Mouse (Mus musculus) liver, embryonic 16.5 days (tissue): ENCODE results near the gene Hist1h2ad. TPM values are rescaled to one million over a fixed set of nuclear protein-coding genes. Genes with fewer than 3 reads are reported as not detected.
"Not testable (repeated sequence)": the region's sequence is repeated elsewhere in the genome, so short reads cannot be mapped to it uniquely, and the experiment has no call there.

Source experiments
- ATAC-seq: fragments of 200-750 bp; cut with Nextera tagmentation; 2 replicates; pipeline ENCODE4 v1.8.0; 2017; ENCODE audit warnings: low read depth, mild to moderate bottlenecking, moderate number of reproducible peaks, moderate library complexity
- H3K27ac ChIP-seq: fragments of 300-500 bp; sonication (generic); 2 replicates; pipeline ENCODE4 v1.5.1; 2014; ENCODE audit warnings: mild to moderate bottlenecking, low read length
- H3K27me3 ChIP-seq: fragments of 300-500 bp; sonication (generic); 2 replicates; pipeline ENCODE4 v1.6.1; 2014; ENCODE audit warnings: low read depth, low read length, mixed read lengths; ENCODE audit not compliant: control insufficient read depth, insufficient read depth
- H3K36me3 ChIP-seq: fragments of 300-500 bp; sonication (generic); 2 replicates; pipeline ENCODE4 v1.6.1; 2014; ENCODE audit warnings: mild to moderate bottlenecking; ENCODE audit not compliant: control insufficient read depth, insufficient read depth
- H3K4me1 ChIP-seq: fragments of 300-500 bp; sonication (generic); 2 replicates; pipeline ENCODE4 v1.6.1; 2014; ENCODE audit warnings: low read depth, low read length, mixed read lengths; ENCODE audit not compliant: control insufficient read depth
- H3K4me2 ChIP-seq: fragments of 300-500 bp; sonication (generic); 2 replicates; pipeline ENCODE4 v1.6.1; 2014; ENCODE audit warnings: low read depth, low read length, mixed read lengths
- H3K4me3 ChIP-seq: fragments of 300-500 bp; sonication (generic); 2 replicates; pipeline ENCODE4 v1.5.1; 2014; ENCODE audit warnings: low read depth, mild to moderate bottlenecking, low read length
- H3K9ac ChIP-seq: fragments of 300-500 bp; sonication (generic); 2 replicates; pipeline ENCODE4 v1.6.1; 2014; ENCODE audit warnings: low read depth, low read length
- H3K9me3 ChIP-seq: fragments of 300-500 bp; sonication (generic); replicated peaks from 2 replicates; pipeline ENCODE4 v1.6.1; 2016; ENCODE audit warnings: low read length; ENCODE audit not compliant: control insufficient read depth
- WGBS: fragments of 180-500 bp; shearing (Covaris S2); extraction: QIAGEN DNeasy Blood & Tissue Kit; methylation state at CpG from one replicate; pipeline ENCODE4 v1.1.7; 2014; ENCODE audit not compliant: insufficient replicate concordance; 5-methylcytosine and 5-hydroxymethylcytosine counted together
- polyA plus RNA-seq: library from polyadenylated mRNA; unstranded; fragments of >200 nt; fragmentation: Nextera tagmentation; extraction: Ambion mirVana; gene quantifications from 2 replicates; pipeline ENCODE4 v1.2.1, GENCODE M21; 2015

Gene Hist1h2ad
- polyA plus RNA-seq, 1 experiment from 2014 or later = 3.8 TPM

- H3K4me2 ChIP-seq, H3K9me3 ChIP-seq, H3K4me3 ChIP-seq, H3K27me3 ChIP-seq, H3K36me3 ChIP-seq, H3K27ac ChIP-seq, H3K9ac ChIP-seq, ATAC-seq: not testable (repeated sequence)
- H3K4me1 ChIP-seq = peaks cover 20% of the 10 kb centered on the region
- 80% methylated on average over 1 of the region's 1 CpGs for WGBS
These were observed 34.4 kb upstream of the Hist1h2ad start for GRCm38 (mm10) chr13:23539821-23540220.

DNA sequence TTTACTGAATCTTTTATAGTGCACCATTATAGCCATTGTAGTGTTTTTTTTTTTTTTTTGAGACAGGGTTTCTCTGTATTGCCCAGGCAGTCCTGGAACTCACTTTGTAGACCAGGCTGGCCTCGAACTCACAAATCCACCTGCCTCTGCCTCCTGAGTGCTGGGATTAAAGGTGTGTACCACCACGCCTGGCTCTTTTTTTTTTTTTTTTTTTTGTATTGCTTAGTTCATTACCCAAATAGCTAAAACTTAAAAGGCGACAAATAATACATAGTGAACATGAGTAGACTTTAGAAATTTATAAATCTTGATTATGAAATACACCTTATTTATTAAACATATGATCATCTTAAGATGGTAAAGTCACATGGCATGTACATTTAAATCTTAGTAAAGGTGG is 32.7 kb upstream of the Hist1h2ad start:
- H3K9me3 ChIP-seq = no peaks in the 10 kb centered on the region
- H3K36me3 ChIP-seq = no peaks in the 10 kb centered on the region
- H3K4me3 ChIP-seq = peak overlapping the region; percentile 33
- no peaks in the 10 kb centered on the region for H3K27me3 ChIP-seq
- peak overlapping the region; percentile 41; the same call in 1 of the 2 replicates for H3K9ac ChIP-seq
- no peak overlapping the region for H3K27ac ChIP-seq
- ATAC-seq = no peak
- H3K4me1 ChIP-seq = peaks cover 19% of the 10 kb centered on the region
- peak overlapping the region; percentile 53 for H3K4me2 ChIP-seq
- WGBS = 59% methylated on average over 3 of the region's 3 CpGs

- not testable (repeated sequence) for H3K36me3 ChIP-seq, H3K27me3 ChIP-seq, H3K9me3 ChIP-seq, ATAC-seq
- H3K4me1 ChIP-seq = peaks cover 12% of the 10 kb centered on the region
- peak overlapping the region; percentile 96 for H3K27ac ChIP-seq
- H3K4me3 ChIP-seq = peak overlapping the region; percentile 67
- peak overlapping the region; percentile 81 for H3K9ac ChIP-seq
- WGBS = 7% methylated on average over 3 of the region's 3 CpGs
- peak overlapping the region; percentile 58 for H3K4me2 ChIP-seq
These were observed 31.8 kb upstream of the Hist1h2ad start for GRCm38 (mm10) chr13:23542225-23542980.

GRCm38 (mm10) chr13:23542999-23543607 is 31.1 kb upstream of the Hist1h2ad start, which contains the start of gene Hist1h2bh:
Gene Hist1h2bh (minus strand): TSS chr13:23543392.
- peak within 1 kb of the TSS; percentile 81 for H3K9ac ChIP-seq
- H3K9me3 ChIP-seq, H3K27me3 ChIP-seq, H3K4me1 ChIP-seq, H3K36me3 ChIP-seq: not testable (repeated sequence)
- peak within 1 kb of the TSS; percentile 99 for H3K27ac ChIP-seq
- 0% methylated on average over 34 of the region's 42 CpGs for WGBS
- ATAC-seq = peak; percentile 88
- H3K4me3 ChIP-seq = peak within 1 kb of the TSS; percentile 67
- H3K4me2 ChIP-seq = peak within 1 kb of the TSS; percentile 92

DNA sequence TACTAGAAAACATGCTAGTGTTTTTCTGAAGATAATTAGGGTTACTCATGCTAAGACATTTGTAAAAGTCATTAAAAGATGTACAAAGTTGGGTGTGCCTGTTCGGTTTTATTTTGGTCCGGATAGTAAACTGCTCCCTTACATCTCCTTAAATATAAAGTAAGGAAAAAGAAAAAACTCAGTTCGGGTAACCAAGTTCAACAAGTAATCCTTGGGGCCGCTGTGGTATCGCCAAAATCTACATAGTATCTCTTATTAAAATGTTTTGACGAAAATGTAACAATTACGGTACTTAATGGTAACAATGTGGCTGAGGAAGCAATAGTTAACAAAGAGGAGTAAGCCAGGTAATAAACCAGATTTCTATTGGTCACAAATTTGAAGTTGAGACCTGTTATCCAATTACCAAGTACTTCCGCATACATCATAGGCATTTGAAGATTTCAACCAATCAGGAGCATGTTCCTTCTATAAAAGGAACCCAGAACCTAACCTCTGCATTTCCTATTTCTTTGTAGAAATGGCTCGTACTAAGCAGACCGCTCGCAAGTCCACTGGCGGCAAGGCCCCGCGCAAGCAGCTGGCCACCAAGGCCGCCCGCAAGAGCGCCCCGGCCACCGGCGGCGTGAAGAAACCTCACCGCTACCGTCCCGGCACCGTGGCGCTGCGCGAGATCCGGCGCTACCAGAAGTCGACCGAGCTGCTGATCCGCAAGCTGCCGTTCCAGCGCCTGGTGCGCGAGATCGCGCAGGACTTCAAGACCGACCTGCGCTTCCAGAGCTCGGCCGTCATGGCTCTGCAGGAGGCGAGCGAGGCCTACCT is 30.0 kb upstream of the Hist1h2ad start, which contains the start of gene Hist1h3f:
Gene Hist1h3f (plus strand): TSS at position 88 of the 822 bp plus-strand sequence.
- Histone ChIP-seq H3K27ac (peak within 1 kb of the TSS; percentile 99), H3K4me2 (peak within 1 kb of the TSS; percentile 92), H3K9ac (peak within 1 kb of the TSS; percentile 81), H3K36me3 (no peaks in the 10 kb centered on the region), H3K4me1 (peaks cover 7% of the 10 kb centered on the region), H3K4me3 (peak within 1 kb of the TSS; percentile 67), H3K27me3 (no peaks in the 10 kb centered on the region), H3K9me3 (no peaks in the 10 kb centered on the region)
- 0% methylated on average over 23 of the region's 45 CpGs for WGBS
- peak; percentile 78 for ATAC-seq

- H3K9me3 ChIP-seq, H3K27me3 ChIP-seq, H3K36me3 ChIP-seq, H3K4me1 ChIP-seq: not testable (repeated sequence)
- ATAC-seq = peak; percentile 2; the same call in 1 of the 2 replicates
- H3K4me3 ChIP-seq = peak overlapping the region; percentile 60
- WGBS = 0% methylated on average over 14 of the region's 14 CpGs
- peak overlapping the region; percentile 99 for H3K27ac ChIP-seq
- peak overlapping the region; percentile 47 for H3K9ac ChIP-seq
- peak overlapping the region; percentile 44 for H3K4me2 ChIP-seq
These were observed 29.4 kb upstream of the Hist1h2ad start for GRCm38 (mm10) chr13:23544787-23545120.

DNA sequence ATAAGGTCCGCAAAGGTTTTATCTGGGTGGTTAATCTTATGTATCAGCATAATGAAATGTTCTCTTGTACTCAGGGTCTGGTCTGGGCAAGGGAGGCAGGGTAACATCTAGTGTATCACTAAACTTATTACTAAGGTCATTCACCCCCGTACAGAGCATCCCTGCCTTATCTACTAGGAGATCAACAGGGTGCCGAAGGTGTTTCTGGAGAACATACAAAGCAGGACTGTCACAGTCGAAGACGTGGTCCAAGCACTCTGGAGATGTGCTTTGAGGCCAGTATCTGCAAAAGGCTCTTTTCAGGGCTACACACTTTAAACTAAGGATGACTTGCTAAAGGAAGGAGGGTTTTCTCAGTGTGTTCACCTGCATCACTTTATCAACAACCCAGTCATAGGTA is 27.5 kb upstream of the Hist1h2ad start:
- Histone ChIP-seq H3K9me3 (no peaks in the 10 kb centered on the region), H3K36me3 (no peaks in the 10 kb centered on the region), H3K4me3 (0 out of 2 replicates have a peak overlapping the region, but pooled peaks have one; percentile 7), H3K4me2 (no peak overlapping the region), H3K27me3 (no peaks in the 10 kb centered on the region), H3K9ac (no peak overlapping the region), H3K4me1 (peaks cover 5% of the 10 kb centered on the region; the same call in 1 of the 2 replicates), H3K27ac (peak overlapping the region; percentile 20; the same call in 1 of the 2 replicates)
- no peak for ATAC-seq
- 71% methylated on average over 5 of the region's 5 CpGs for WGBS

DNA sequence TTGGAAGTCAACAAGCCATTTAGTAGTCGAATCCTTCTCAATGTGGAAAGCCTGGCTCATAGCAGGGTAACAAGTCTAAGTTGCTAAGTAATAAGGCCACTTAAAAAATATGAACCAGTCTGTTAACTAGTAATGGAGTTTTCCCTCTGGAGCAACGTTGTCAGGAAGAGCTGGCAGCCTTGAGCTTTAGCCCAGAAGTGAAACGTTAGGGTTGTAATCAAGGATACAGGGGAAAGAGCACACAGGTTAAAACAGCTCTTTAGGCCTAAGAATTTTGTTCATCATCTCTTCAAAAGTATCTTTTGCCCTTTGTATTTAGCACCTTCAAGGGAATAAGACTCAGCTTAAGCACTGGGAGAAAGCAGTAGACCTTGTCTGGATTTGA is 23.4 kb upstream of the Hist1h2ad start:
- H3K27ac ChIP-seq = peak overlapping the region; percentile 96
- H3K9me3 ChIP-seq = no peaks in the 10 kb centered on the region
- no peaks in the 10 kb centered on the region for H3K36me3 ChIP-seq
- peak overlapping the region; percentile 56 for H3K4me2 ChIP-seq
- no peaks in the 10 kb centered on the region for H3K27me3 ChIP-seq
- WGBS = 3% methylated on average over 3 of the region's 3 CpGs
- peak overlapping the region; percentile 62 for H3K4me3 ChIP-seq
- ATAC-seq = peak; percentile 0; the same call in 1 of the 2 replicates
- H3K4me1 ChIP-seq = peaks cover 22% of the 10 kb centered on the region
- peak overlapping the region; percentile 63 for H3K9ac ChIP-seq
